Mouse (Mus musculus): ENCODE results near the gene Rnf19b. TPM values are rescaled to one million over a fixed set of nuclear protein-coding genes. Genes with fewer than 3 reads are reported as not detected.

The Rnf19b gene
- total RNA-seq, 2 experiments from 2014 or later = 24.3 to 27.2 TPM

DNA sequence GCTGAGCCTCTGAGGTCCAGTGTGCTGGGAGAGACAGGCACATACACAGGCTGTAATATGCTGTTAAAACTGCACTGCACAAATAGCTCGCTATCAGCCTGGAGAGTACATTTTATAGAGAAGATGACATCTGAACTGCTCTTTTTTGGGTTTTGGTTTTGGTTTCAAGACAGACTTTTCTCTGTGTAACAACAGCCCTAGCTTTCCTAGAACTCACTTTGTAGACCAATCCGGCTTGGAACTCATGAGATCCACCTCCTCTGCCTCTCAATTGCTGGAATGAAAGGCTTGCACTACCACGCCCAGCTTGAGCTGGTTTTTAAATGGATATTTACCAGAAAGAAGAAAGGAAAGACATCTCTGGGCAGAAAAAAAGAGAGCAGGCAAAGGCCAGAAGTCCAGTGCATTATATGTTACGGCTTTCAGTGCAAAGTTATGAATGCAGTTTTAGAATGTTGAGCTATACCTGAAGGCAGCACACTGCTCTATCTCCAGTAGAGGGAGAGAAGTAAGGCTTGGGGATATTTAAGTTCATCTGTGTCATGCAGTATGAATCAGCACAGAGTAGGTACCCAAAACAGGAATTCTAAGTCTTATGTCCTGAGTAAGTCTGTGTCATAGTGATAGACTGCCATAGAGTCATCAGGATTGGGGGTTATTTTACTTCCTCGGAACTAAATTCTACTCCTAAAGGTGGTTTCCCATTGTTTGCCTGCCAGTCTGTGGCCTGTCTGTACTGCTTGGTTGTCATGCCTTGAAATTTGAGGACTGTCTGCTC, 9.8 kb downstream of the Rnf19b start:
- no peak for DNase-seq
- intact Hi-C loops (cut with DNase I) = no loop called here

DNA sequence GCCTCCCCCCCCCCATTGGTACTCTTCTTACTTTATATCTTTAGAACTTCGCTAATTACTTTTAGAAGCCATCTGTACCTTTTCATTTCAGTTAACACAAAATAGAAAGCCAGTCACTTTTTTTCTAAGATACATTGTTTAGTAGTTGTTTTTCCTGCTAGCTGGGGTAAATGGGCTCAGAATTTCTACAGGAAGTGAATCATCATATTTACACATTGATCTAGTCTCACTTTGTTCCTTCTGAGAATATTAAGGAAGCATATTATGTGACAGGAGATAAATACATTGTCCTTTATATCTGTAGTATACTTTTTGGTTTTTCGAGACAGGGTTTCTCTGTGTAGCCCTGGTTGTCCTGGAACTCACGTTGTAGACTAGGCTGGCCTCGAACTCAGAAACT, 10.8 kb downstream of the Rnf19b start:
- intact Hi-C loops (cut with DNase I) = no loop called here
- DNase-seq = no peak

DNA sequence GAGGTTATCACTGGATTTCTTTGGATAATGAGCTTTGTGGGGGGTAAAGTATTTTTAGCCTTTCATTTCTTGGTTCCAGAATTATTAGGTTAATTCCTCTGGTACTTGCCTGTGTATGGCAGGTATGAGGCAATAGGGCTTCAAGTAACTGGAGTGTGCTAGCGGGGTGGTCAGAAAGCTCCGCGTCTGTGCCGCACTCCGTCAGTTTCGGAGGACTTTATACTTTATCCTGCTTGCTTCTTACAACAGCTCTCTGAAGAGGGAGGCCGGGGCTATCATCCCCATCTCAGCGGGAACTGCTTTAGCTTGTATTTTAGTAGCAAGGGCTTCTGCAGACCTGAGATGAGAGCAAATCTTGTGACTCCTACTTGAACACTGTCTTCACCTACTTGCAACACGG, 21.1 kb downstream of the Rnf19b start:
- no peak for DNase-seq
- intact Hi-C loops (cut with DNase I) = no loop called here

DNA sequence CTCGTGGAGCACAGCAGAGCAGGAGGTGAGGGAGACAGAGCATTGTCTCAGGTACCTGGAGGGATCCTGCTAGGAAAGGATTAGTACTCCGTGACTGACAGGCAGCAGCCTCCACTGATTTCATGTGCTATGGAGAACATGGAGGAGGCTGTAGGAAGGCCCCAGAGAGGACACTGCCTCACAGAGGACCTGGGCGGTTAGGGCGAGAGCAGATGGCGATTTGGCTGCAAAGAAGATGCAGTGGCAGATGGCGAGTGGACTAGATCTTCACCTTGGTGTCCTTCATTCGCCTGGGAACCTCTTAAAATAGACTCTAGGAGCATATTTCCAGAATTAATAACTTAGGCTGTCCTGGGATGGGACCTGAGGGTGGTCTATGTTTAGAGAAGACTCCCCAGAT, 23.0 kb downstream of the Rnf19b start:
- intact Hi-C loops (cut with DNase I) = loop anchor here (10.0 kb wide), 1 partner anchor 466 kb away; the partner anchor contains the start of genes Tlr12 and Zscan20
- no peak for DNase-seq

DNA sequence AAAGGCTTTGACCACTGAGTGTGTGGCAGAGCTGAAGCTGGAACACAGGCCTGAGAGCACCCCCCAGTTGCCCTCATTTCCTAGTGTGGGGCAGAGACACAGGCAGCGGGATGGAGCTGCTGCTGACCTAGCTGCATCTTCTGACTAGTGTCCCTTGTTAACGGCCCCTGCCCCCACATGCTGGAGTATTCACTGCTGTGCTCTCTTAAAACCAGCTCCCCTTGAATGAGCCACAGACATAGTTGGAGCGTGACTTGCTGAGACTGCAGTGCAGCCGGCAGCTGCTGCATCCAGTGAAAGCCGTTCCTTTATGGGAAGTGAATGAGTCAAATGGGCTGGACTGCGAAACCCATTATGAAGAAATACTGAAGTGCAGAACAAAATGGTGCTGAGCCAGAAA, 23.4 kb downstream of the Rnf19b start:
- intact Hi-C loops (cut with DNase I) = loop anchor here (10.0 kb wide), 1 partner anchor 467 kb away; the partner anchor contains the start of genes Tlr12 and Zscan20
- DNase-seq = no peak

DNA sequence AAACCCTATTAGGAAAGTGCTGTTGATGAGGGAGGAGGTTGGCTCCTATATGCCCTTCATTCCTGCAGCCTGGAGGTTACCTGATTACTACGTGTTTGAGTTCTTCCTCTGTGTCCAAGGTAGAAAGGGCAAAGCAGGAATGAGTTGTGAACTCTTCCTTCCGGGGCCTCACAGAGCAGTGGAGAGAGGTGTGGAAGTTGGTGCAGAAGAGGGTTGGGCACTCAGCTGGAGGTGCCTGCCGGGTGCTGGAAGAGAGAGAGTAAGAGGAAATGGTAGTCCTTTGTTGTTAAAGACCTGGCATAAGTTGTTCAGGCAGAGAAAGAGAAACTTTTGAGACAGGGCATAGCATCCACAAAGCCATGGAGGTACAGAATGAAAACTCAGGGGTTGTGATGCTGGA, 23.9 kb downstream of the Rnf19b start:
- intact Hi-C loops (cut with DNase I) = loop anchor here (1.0 to 10.0 kb wide), 3 partner anchors 111 to 467 kb away; partner anchors contain the start of genes Tlr12 and Zscan20
- DNase-seq = no peak

DNA sequence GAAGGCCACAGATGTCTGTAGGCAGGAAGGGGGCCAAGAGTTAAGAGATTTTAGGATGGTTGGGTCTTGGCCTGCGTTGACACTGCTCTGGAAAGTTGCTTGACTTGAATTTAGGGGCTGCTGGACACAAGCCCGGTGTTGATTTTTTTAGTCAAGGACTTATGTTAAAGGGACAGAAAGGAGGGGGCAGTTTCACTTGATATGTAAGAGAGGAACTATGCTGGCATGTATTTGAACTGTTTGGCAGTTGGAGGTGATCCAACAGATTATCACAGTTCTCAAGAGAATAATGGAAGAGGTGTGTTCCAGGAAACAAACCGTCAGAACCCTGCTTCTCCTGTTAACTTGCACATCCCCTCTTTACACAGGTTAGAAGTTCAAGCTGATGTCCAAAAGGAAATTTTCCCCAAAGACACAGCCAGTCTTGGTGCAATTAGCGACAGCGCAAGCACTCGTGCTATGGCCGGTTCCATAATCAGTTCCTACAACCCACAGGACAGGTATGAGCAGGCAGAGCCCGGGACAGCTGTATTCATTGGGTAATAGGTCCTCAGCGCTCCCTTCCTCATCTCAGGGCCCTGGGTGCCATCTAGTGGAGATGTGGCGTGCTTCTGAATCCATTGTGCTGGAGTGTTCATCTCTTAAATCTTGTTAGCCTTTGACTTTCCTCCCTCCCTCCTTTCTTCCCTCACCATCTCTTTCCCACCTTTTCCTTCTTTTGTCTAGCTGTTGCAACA, 24.5 kb downstream of the Rnf19b start:
- peak; percentile 61 to 67 for DNase-seq
- intact Hi-C loops (cut with DNase I) = loop anchor here (1.0 to 10.0 kb wide), 3 partner anchors 111 to 468 kb away; partner anchors contain the start of genes Tlr12 and Zscan20

DNA sequence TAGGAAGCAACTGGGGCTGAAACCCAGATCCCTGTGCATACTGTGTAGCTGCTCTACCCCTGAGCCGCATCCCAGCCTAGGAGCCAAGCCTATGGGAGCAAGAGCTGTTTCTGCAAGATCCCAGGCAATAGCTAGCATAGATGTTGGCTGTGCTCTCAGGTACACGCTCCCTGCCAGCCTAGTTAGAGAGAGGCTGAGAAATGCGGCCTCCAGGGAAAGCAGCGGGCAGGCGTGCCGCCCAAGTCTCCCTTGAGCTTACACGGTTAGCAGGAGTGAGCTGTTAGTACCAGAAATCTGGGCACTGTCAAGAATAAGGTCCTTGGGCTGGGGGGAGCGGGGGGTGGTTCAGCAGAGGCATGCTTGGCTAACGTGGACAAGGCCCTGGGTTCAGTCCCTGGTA, 26.8 kb downstream of the Rnf19b start:
- no peak for DNase-seq
- intact Hi-C loops (cut with DNase I) = loop anchor here (1.0 to 10.0 kb wide), 3 partner anchors 174 to 470 kb away; partner anchors contain the start of genes Tlr12 and Zscan20

DNA sequence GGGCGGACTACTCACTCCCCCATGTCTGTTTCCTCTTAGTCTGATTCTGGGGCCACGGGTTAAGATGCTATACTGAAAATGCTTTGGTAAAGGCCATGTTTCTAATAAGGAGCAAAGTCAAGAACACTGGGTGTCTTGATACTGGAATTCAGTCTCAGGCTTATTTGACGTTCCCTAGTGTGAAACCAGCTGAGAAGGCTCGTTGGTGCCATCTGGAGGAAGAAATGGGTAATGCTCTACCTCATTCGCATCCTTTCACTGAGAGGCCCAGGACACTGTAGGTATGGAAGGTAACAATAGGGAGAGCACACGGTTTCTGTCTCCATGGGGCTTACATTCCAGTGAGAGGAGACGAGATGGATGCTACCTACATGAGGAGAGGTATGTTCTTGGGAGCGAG, 28.0 kb downstream of the Rnf19b start:
- DNase-seq = peak; percentile 67 to 79
- intact Hi-C loops (cut with DNase I) = loop anchor here (1.0 to 10.0 kb wide), 4 partner anchors 115 to 471 kb away; partner anchors contain the start of genes Tlr12 and Zscan20

DNA sequence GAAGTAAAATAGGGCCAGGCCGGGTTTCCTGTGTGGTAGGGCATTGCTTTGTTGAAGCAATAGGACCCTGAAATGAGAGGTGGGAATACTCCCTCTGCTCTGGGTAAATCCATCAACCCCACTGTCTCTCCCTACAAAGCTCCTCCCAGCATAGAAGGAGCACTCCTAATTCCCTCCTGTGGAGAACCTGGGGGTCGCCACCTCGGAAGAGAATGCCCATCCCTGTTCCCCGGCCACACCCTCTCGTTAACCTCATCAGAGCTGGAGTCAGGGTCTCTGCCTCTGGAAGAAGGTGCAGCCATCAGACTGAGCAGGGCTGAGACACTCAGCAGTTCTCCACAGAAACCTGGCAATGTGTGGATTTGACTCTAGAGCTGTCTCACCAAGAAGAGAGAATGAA, 29.8 kb downstream of the Rnf19b start:
- no peak for DNase-seq
- intact Hi-C loops (cut with DNase I) = loop anchor here (5.0 to 10.0 kb wide), 2 partner anchors 376 to 473 kb away; partner anchors contain the start of genes Tlr12 and Zscan20

DNA sequence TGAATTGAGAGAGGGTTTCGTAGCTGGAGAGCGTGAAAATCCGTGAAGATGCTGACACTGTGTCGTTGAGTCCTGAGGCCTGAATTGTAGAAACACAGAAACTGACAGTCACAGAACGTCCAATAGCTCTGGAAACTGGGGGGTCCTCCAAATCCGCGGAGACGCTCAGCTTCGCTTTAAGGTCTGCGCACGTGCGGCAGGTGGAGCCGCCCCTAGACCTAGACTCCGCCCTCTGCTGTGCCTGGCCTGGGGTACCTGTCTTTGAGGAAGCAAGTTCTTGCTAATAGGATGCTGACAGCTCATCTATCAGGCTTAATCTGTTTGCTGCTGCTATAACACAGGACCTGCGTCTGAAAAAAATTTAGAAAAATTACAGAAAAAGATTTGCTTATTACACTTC, 37.2 kb downstream of the Rnf19b start:
- no peak for DNase-seq
- intact Hi-C loops (cut with DNase I) = no loop called here

DNA sequence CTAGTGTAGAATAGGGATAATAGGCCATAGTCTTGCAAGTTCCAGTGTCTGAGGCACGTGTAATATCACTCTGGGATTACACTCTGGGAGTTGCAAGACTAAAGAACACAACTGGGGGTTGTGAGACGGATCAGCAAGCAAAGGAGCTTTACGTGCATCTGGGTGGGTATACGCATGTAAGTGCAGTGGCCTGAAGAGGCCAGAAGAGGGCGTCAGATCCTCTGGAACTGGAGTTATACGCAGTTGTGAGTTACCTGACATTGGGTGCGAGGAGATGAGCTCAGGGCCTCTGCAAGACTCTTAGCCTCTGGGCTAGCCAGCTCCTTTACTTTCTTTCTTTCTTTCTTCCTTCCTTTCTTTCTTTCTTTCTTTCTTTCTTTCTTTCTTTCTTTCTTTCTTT, 38.9 kb downstream of the Rnf19b start:
- intact Hi-C loops (cut with DNase I) = no loop called here
- no peak for DNase-seq

DNA sequence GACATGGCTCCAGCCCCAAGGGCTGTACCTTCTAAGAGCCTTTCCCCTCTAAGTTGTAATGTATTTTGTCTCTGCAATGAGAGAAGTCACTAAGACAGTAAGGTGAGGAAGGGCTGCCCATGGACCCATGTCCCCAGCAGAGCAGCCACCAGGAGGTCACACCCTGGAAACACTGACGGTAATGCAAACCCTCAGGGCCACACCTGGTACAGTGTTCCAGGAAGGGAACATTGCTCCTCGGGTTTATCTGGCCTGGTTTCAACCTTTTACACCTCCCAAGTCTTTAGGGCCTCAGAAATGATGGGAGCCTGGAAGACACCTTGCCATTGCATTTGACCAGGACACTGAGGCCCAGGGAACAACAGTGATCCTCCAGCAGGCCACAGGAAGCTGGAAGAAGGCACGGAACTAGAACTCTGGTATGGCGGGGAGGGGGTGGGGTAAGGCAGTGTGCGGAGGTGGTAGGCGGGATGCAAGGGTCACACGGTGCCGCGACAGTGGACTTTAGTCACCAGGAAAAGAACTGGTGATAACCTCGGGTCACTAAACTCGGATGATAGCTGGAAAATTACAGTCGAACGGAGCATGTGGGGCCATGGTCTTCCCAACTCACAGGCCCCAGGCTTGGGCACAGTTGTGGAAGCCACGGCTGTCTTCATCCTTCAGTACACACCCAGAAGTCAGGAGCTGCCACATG, 44.2 kb downstream of the Rnf19b start:
- intact Hi-C loops (cut with DNase I) = no loop called here
- DNase-seq = no peak

DNA sequence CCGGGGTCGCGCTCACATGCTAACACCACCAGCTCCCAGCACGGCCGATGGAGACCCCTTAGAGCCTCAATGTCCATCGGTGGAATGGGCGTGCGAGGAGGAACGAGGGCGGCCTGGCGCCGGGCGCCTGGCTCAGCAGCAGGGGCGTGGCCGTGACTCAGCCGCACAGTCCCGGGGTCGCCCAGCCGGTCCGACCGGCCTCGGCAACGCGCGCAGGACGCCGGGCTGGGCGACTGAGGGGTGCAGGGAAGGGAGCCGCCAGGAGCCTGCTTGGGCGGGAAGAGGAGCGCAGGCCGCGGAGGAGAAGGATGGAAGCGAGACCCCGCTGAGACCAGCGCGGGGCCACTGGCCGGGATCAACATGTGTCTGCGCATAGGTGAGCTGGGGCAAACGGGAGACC, 47.3 kb downstream of the Rnf19b start, which contains the start of gene Tmem54:
Tmem54 (plus strand) TSS at position 193 of the 400 bp plus-strand sequence.
- DNase-seq = no peak
- intact Hi-C loops (cut with DNase I) = no loop called here

DNA sequence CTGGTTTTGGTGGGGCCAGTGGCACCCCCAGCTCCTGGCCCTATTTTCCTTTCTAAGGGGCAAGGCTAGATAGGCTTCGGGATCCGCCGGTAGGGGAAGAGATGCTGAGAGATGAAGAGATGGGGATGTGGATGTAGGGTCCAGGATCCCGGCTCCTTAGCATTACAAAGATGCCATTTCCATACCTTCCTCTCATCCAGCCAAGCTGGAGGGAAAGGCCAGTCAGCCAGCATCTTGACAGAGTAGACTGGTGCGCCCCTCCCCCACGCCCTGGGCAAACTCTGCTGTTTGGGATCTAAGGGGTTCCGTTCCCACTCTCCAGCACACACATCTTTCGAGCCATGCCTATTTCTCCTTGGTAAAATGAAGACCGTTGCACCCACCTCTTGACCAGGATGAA, 48.0 kb downstream of the Rnf19b start:
- no peak for DNase-seq

DNA sequence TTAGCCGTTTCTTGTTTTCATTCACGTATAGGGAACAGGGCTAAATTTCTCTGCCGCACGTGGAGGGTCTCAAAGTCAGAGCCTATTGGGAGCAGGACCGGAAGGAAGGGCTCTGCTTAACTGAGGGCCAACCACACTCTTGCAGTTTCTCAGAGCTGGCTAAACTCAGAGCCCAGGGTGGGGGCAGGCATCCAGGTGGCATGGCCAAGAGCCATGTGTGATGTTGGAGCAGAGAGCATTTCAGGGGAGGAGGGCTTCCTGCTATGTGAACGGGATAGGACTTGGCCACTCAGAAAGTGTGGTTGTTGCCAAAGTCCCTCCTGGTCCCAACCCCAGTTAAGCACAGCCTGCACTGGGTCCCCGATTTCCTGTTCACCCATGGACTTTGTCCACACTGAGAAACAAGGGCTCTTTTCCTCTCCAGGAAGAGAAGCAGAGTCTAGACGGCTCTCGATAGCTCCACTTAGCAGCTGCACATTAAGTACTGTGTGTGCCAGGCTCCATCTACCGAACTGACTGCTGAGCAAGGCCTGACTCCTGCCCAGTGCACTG, 49.4 kb downstream of the Rnf19b start:
- intact Hi-C loops (cut with DNase I) = no loop called here
- no peak for DNase-seq

More for the DNA sequence above, 48.0 kb downstream of the Rnf19b start:
- intact Hi-C loops (cut with DNase I) = no loop called here

DNA sequence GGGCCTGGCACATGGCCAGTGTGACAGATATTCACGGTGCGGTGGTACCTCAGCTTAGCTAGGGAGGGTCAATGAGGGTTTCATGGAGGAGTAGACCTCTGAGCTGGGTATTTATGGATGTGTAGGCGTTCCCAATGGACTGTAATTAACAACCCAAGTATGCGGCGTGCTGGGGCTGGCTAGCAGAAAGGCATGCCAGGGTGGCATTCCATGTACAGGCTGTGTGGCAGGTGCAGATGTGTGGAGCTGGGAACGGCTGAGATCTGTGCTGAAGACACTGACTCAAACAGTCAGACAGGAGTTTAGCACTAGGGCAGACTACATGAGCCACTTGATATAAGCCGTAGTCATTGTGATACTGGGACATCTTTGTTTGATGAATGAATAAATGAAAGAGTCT, 50.6 kb downstream of the Rnf19b start:
- DNase-seq = no peak
- intact Hi-C loops (cut with DNase I) = no loop called here

DNA sequence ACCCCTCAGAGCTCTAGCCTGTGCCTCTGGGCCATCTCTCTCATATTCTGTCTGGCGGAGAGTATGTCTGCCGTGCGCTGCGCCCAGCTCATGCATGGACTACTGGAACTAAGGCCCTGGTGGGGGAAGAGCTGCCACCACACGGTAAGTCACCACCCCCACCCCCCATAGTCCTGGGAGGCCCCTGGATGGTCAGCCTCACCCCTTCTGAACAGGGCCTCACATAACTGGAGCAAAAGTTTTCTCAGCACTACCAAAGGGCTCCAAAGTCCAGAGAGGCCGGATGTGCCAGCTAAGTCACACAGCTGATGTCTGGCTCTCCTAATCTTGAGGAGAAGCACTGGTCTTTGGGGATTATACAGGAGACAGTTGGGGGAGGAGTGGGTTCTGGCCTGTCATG, 52.7 kb downstream of the Rnf19b start:
- intact Hi-C loops (cut with DNase I) = no loop called here
- no peak for DNase-seq

DNA sequence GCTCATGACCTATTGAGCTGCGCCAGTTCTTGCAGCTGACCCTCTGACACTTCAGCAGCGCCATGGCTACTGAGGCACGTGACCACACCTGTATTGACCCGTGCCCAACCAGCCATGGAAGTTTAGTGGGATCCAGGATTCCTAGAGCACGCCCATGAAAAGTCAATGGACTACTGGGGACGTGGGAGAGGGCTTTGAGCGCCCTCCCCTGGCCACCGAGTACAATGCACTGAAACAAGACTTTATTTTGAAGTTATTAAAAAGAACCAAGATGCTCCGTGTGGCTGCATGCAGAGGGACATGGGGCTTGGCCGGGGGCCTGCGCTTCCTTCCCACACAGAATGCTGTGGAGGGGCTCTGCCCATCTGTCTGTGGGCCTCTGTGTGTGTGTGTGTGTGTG, 53.3 kb downstream of the Rnf19b start:
- no peak for DNase-seq

DNA sequence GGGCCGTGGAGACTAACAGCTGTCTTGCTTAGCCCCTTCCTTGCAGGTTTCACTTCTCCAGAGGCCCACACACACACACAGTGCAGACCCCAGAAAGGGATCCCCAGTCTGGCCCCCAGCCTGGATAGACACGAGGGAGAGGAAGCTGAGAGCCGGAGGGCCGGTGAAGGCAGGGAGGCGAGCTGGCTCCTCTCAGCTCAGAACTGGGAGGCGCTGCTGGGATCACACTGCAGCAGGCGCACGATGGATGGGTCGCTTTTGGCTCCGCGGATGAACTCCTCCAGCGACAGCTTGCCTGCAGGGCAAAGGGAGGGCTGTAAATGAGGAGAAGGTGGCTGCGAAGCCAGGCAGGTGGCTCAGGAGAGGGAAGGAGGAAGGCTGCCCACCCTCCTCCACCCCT, 54.2 kb downstream of the Rnf19b start:
- intact Hi-C loops (cut with DNase I) = no loop called here
- DNase-seq = no peak

More for the DNA sequence above, 53.3 kb downstream of the Rnf19b start:
- intact Hi-C loops (cut with DNase I) = no loop called here

Measured in heart, postnatal 36 days (tissue).